Comparison of ENCODE assay signal across 24 mouse cellular contexts in genomic region chr1:152214376-152214775, GRCm38 (mm10).
"Had no signal": no experiment of that assay in that cellular context is flagged by ENCODE, and none has a peak within 500 bp of the region (broad histone marks: within the 10 kb centered on the region; RNA-seq: fewer than 3 reads in every experiment).

No protein-coding gene starts in this region.

- H3K27ac ChIP-seq: gastrocnemius, adult 2 months; heart, embryonic 10.5 days; hindbrain, embryonic 13.5 days; hindbrain, embryonic 15.5 days; hindbrain, postnatal 0 days; kidney, embryonic 15.5 days; kidney, postnatal 0 days; limb, embryonic 13.5 days; limb, embryonic 15.5 days; liver, embryonic 12.5 days; liver, embryonic 14.5 days had no signal

- ATAC-seq: hindbrain, postnatal 0 days; intestine, embryonic 16.5 days; liver, embryonic 12.5 days had no signal

- H3K9ac ChIP-seq: heart, embryonic 12.5 days; hindbrain, embryonic 13.5 days; hindbrain, embryonic 15.5 days; kidney, embryonic 15.5 days; limb, embryonic 13.5 days; limb, embryonic 15.5 days; liver, embryonic 12.5 days; liver, embryonic 14.5 days had no signal

- H3K36me3 ChIP-seq: heart, embryonic 10.5 days; heart, embryonic 12.5 days; hindbrain, embryonic 13.5 days; hindbrain, embryonic 15.5 days; kidney, embryonic 15.5 days; limb, embryonic 13.5 days; limb, embryonic 15.5 days; liver, embryonic 12.5 days had no signal

- H3K9me3 ChIP-seq: heart, embryonic 10.5 days; heart, embryonic 12.5 days; kidney, embryonic 15.5 days; limb, embryonic 13.5 days; limb, embryonic 15.5 days; liver, embryonic 12.5 days had no signal

- H3K4me1 ChIP-seq: hindbrain, embryonic 13.5 days; hindbrain, embryonic 15.5 days; kidney, embryonic 15.5 days; liver, embryonic 12.5 days had no signal

- DNase-seq: gastrocnemius, adult 2 months; gastrocnemius, postnatal 10 days; gastrocnemius, postnatal 25 days; heart, adult 18-20 months; heart, postnatal 10 days; kidney, adult 11 months; kidney, adult 2 months; kidney, adult 9 months; kidney, postnatal 14 days; kidney, postnatal 36 days; layer of hippocampus, adult 9-11 months; layer of hippocampus, postnatal 36 days had no signal

- H3K27me3 ChIP-seq: heart, embryonic 12.5 days; hindbrain, embryonic 13.5 days; hindbrain, embryonic 15.5 days; kidney, embryonic 15.5 days; limb, embryonic 13.5 days; limb, embryonic 15.5 days; liver, embryonic 12.5 days had no signal

- H3K4me2 ChIP-seq: heart, embryonic 12.5 days; hindbrain, embryonic 13.5 days; hindbrain, embryonic 15.5 days; kidney, embryonic 15.5 days; limb, embryonic 13.5 days; limb, embryonic 15.5 days; liver, embryonic 12.5 days had no signal

- H3K4me3 ChIP-seq: gastrocnemius, adult 2 months; heart, embryonic 10.5 days; heart, embryonic 12.5 days; hindbrain, embryonic 13.5 days; hindbrain, embryonic 15.5 days; kidney, embryonic 15.5 days; limb, embryonic 13.5 days; limb, embryonic 15.5 days; liver, embryonic 12.5 days had no signal
